Mouse (Mus musculus) embryonic facial prominence, embryonic 13.5 days (tissue): ENCODE measurements at regions not wholly inside any gene's neighbourhood (a gene's known extent, or its start where the extent isn't known, plus 50 kb on each side); places are given as distances from the start of the nearest gene placed in this dataset.

Source experiments
- ATAC-seq: fragments of 200-750 bp; cut with Nextera tagmentation; 2 replicates; pipeline ENCODE4 v1.8.0; 2017; ENCODE audit warnings: low read depth; ENCODE audit not compliant: insufficient number of reproducible peaks, insufficient read depth, low FRiP score, low TSS enrichment
- H3K27ac ChIP-seq: fragments of 300-500 bp; sonication (generic); 2 replicates; pipeline ENCODE4 v1.5.1; 2015; ENCODE audit warnings: moderate library complexity, mild to moderate bottlenecking, inconsistent platforms
- H3K27me3 ChIP-seq: fragments of 300-500 bp; sonication (generic); 2 replicates; pipeline ENCODE4 v1.6.1; 2015; ENCODE audit warnings: mild to moderate bottlenecking, inconsistent platforms
- H3K36me3 ChIP-seq: fragments of 300-500 bp; sonication (generic); 2 replicates; pipeline ENCODE4 v1.6.1; 2015; ENCODE audit warnings: mild to moderate bottlenecking, inconsistent platforms
- H3K4me1 ChIP-seq: fragments of 300-500 bp; sonication (generic); 2 replicates; pipeline ENCODE4 v1.6.1; 2015; ENCODE audit warnings: inconsistent platforms
- H3K4me2 ChIP-seq: fragments of 300-500 bp; sonication (generic); 2 replicates; pipeline ENCODE4 v1.6.1; 2015; ENCODE audit warnings: moderate library complexity, mild to moderate bottlenecking, inconsistent platforms
- H3K4me3 ChIP-seq: fragments of 300-500 bp; sonication (generic); 2 replicates; pipeline ENCODE4 v1.5.1; 2015; ENCODE audit warnings: mild to moderate bottlenecking, inconsistent platforms
- H3K9ac ChIP-seq: fragments of 300-500 bp; sonication (generic); 2 replicates; pipeline ENCODE4 v1.6.1; 2015; ENCODE audit warnings: mild to moderate bottlenecking, inconsistent platforms
- H3K9me3 ChIP-seq: fragments of 300-500 bp; sonication (generic); 2 replicates; pipeline ENCODE4 v1.6.1; 2016; ENCODE audit warnings: inconsistent platforms
- WGBS: fragments of 180-500 bp; shearing (Covaris S2); methylation state at CpG from one replicate; pipeline ENCODE4 v1.1.7; 2015; ENCODE audit warnings: mixed read lengths; 5-methylcytosine and 5-hydroxymethylcytosine counted together

DNA sequence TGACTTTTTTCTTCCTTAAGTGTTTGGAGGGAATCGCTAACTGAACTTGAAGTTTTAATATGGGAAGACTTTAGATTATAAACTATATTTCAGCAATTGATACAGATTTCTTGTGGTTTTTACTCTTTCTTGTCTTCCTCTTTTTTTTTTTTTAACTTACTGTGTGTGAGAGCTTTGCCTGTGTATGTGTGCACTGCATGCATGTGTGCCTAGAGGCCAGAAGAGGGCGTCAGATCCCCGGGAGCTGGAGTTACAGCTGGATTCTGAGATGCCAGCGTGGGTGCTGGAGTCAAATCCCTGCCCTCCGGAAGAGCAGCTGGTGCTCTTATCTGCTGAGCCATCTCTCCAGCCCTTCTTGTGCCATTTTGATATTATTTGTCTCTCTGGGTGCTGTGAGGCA, 129.6 kb downstream of the Trim33 start:
- H3K27me3 ChIP-seq, result no peaks in the 10 kb centered on the region
- ATAC-seq, result no peak
- H3K4me2 ChIP-seq, result no peak overlapping the region
- no peaks in the 10 kb centered on the region for H3K4me1 ChIP-seq
- no peak overlapping the region for H3K4me3 ChIP-seq
- WGBS, result 81% methylated on average over 5 of the region's 5 CpGs
- no peak overlapping the region for H3K9ac ChIP-seq
- H3K27ac ChIP-seq, result no peak overlapping the region
- no peaks in the 10 kb centered on the region for H3K9me3 ChIP-seq
- H3K36me3 ChIP-seq, result no peaks in the 10 kb centered on the region

DNA sequence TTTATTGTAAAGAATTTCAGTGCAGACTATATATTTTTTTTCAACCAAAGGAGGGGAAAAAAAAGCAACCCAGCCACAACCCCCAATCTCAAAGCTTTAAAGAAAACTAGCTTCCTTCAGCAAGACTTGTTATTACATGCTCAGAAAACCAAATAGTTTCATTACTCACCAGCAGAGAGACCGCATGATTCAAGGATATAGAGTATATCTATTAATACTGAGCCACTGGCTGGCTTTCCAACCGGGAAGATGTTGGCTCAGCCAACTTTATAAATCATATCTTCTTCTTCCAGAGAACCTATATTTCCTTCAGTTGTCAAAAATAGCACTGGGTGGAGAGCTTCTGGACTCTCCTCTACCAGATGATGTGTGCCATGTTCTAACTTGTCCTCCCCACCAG, 133.2 kb downstream of the Trim33 start:
- Histone ChIP-seq H3K9ac (no peak overlapping the region), H3K9me3 (no peaks in the 10 kb centered on the region), H3K27me3 (no peaks in the 10 kb centered on the region), H3K4me2 (no peak overlapping the region), H3K4me3 (no peak overlapping the region), H3K27ac (0 out of 2 replicates have a peak overlapping the region, but pooled peaks have one; percentile 16), H3K4me1 (no peaks in the 10 kb centered on the region; the same call in 1 of the 2 replicates), H3K36me3 (no peaks in the 10 kb centered on the region)
- ATAC-seq, result no peak
- WGBS, result 79% methylated on average over 2 of the region's 2 CpGs

DNA sequence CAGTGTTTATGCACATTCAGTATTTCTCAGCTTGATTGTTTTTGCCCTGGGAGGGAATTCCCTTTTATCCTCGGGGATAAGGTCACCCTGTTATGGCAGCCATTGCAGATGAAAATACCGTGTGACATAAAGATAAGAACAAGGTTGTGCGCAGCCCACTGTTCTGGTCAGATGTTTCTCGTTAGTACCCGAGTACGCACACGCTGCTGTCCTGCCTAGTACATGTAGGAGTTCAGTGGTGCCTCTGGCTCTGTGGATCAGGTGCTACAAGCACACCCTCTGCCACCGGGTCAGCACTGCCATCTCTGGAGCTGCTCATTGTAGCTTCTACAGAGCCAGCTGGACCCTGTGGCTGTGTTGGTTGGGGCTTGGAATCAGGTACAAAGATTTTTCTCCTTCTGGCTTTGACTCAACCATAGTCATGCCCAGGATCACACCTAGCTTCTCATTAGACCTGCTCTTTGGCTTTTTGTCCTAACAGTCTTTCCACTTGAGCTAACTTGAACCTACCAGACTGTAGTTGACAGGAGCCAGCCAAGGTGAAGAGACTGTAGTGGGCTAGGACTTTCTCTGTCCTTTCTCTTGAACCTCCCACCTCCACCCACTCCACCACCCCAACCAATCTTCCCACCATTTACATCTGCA, 136.1 kb downstream of the Trim33 start:
- H3K27me3 ChIP-seq, result no peaks in the 10 kb centered on the region
- H3K27ac ChIP-seq, result no peak overlapping the region
- no peak for ATAC-seq
- no peaks in the 10 kb centered on the region for H3K36me3 ChIP-seq
- H3K9me3 ChIP-seq, result no peaks in the 10 kb centered on the region
- peaks cover 12% of the 10 kb centered on the region for H3K4me1 ChIP-seq
- H3K4me3 ChIP-seq, result no peak overlapping the region
- H3K4me2 ChIP-seq, result no peak overlapping the region
- H3K9ac ChIP-seq, result no peak overlapping the region
- 36% methylated on average over 8 of the region's 8 CpGs for WGBS

GRCm38 (mm10) chr3:103416296-103416695, 137.2 kb downstream of the Trim33 start:
- H3K36me3 ChIP-seq, result no peaks in the 10 kb centered on the region
- no peak overlapping the region for H3K9ac ChIP-seq
- no peak overlapping the region for H3K27ac ChIP-seq
- H3K4me2 ChIP-seq, result no peak overlapping the region
- H3K27me3 ChIP-seq, result no peaks in the 10 kb centered on the region
- no peak overlapping the region for H3K4me3 ChIP-seq
- ATAC-seq, result no peak
- 45% methylated on average over 2 of the region's 2 CpGs for WGBS
- H3K9me3 ChIP-seq, result no peaks in the 10 kb centered on the region
- peaks cover 23% of the 10 kb centered on the region for H3K4me1 ChIP-seq

DNA sequence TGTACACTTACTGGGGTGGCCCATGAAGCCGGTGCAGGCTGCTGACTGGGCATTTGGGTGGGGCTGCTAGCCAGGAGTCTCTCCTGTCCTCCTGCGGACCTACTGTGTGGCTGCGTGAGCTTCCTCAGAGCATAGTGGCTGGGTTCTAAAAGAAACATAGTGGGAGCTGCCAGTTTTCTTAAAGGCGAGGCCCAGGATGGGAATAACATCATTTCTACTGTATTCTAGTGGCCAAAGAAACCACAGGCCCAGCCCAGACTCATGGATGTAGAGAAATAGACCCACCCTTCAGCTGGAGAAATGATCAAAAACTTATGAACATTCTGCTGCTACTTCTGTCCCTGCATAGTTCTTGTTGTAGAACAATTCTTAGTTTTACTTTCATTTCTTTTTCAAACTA, 138.7 kb downstream of the Trim33 start:
- H3K4me2 ChIP-seq, result no peak overlapping the region
- H3K27ac ChIP-seq, result no peak overlapping the region
- no peaks in the 10 kb centered on the region for H3K27me3 ChIP-seq
- H3K9ac ChIP-seq, result no peak overlapping the region
- H3K4me3 ChIP-seq, result no peak overlapping the region
- 89% methylated on average over 4 of the region's 4 CpGs for WGBS
- H3K9me3 ChIP-seq, result no peaks in the 10 kb centered on the region
- H3K36me3 ChIP-seq, result no peaks in the 10 kb centered on the region
- H3K4me1 ChIP-seq, result peaks cover 28% of the 10 kb centered on the region
- no peak for ATAC-seq

DNA sequence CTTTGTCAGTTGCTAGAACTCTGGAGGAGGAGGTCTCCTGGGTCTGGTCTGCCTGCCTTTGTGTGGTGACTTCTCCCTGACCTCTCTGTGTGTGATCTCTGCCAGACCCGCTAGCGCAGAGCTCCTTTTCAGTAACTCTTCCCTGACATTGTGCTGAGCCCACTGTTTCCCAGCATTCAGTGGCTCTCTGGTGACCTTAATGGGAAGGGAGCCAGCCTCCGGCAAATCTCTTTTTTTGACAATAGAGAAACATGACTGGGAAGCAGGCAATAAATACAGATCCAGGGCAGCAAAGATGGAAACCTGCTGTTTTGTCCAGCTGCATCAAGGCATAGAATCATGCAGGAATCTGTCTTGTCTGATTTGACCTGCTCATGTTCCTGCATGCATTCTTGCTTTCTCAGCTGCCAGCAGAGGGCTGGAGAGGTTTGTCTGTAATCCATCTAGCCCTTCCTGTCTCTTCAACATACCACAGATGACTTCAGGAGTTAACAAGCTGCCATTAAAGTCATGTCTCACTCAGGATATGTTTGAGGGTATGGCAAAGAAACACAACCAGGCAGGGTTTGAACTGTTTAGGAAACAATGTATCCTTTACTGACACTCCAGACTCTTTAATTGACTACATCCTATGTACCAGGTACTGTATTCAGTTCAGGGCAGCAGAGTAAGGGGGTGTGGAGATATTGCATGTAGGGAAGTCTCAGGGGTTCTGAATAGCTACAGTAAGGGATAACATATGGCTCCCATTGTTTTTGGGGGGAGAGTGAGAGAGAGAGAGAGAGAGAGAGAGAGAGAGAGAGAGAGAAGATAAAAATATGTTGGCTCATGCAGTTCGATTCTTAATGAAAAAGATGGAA, 140.9 kb downstream of the Trim33 start:
- Histone ChIP-seq H3K9ac (no peak overlapping the region), H3K36me3 (no peaks in the 10 kb centered on the region), H3K4me2 (no peak overlapping the region), H3K4me3 (no peak overlapping the region), H3K27me3 (no peaks in the 10 kb centered on the region), H3K27ac (peak overlapping the region; percentile 73), H3K4me1 (peaks cover 28% of the 10 kb centered on the region), H3K9me3 (no peaks in the 10 kb centered on the region)
- 16% methylated on average over 4 of the region's 4 CpGs for WGBS
- no peak for ATAC-seq

DNA sequence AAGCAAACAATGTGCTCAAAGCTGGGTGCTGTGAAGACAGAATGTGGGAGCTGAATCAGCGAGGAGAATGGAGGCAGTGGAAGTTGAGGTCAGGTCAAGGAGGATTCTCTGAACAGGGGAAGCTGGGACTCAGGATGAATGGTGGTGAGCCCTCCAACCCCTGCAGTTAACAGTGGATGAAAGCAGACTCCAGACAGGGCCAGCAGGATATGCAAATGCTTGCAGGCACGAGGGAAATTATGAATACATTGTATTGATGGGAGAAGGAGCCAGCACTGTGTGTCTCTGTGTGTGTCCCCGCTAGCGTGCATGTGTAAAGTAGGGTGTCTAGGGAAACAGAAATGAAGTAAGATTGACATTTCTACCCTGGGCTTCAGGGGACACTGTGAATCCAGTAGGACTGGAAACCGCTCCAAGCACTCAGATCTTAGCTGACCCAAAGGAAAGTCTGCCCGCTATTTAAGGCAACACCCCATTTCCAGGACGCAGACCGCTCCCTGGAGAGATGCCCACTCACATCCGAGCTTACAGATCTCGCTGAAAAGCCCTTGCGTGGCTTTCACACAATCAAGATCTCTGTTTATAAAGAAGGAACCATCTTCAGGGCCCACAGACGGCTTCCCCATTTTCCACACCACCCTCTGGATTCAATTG, 141.7 kb downstream of the Trim33 start:
- H3K9ac ChIP-seq, result no peak overlapping the region
- H3K4me1 ChIP-seq, result peaks cover 28% of the 10 kb centered on the region
- H3K27me3 ChIP-seq, result no peaks in the 10 kb centered on the region
- H3K4me2 ChIP-seq, result no peak overlapping the region
- H3K4me3 ChIP-seq, result no peak overlapping the region
- no peak for ATAC-seq
- H3K9me3 ChIP-seq, result no peaks in the 10 kb centered on the region
- peak overlapping the region; percentile 73 for H3K27ac ChIP-seq
- H3K36me3 ChIP-seq, result no peaks in the 10 kb centered on the region
- 43% methylated on average over 12 of the region's 12 CpGs for whole genome bisulfite sequencing

- no peak for ATAC-seq
- Histone ChIP-seq H3K9me3 (no peaks in the 10 kb centered on the region), H3K4me2 (no peak overlapping the region), H3K27me3 (no peaks in the 10 kb centered on the region), H3K9ac (no peak overlapping the region), H3K36me3 (no peaks in the 10 kb centered on the region), H3K4me1 (peaks cover 28% of the 10 kb centered on the region), H3K4me3 (no peak overlapping the region), H3K27ac (0 out of 2 replicates have a peak overlapping the region, but pooled peaks have one; percentile 28)
- WGBS, result 37% methylated on average over 9 of the region's 9 CpGs
These were observed 142.2 kb downstream of the Trim33 start for GRCm38 (mm10) chr3:103421275-103421621.

GRCm38 (mm10) chr3:103422806-103423205, 143.7 kb downstream of the Trim33 start:
- H3K27ac ChIP-seq, result no peak overlapping the region
- WGBS, result 92% methylated on average over 12 of the region's 12 CpGs
- H3K9ac ChIP-seq, result no peak overlapping the region
- no peaks in the 10 kb centered on the region for H3K36me3 ChIP-seq
- H3K4me3 ChIP-seq, result no peak overlapping the region
- ATAC-seq, result no peak
- H3K4me2 ChIP-seq, result no peak overlapping the region
- no peaks in the 10 kb centered on the region for H3K9me3 ChIP-seq
- no peaks in the 10 kb centered on the region for H3K27me3 ChIP-seq
- H3K4me1 ChIP-seq, result peaks cover 28% of the 10 kb centered on the region

- H3K9me3 ChIP-seq, result no peaks in the 10 kb centered on the region
- H3K36me3 ChIP-seq, result no peaks in the 10 kb centered on the region
- H3K27me3 ChIP-seq, result no peaks in the 10 kb centered on the region
- H3K4me1 ChIP-seq, result peaks cover 28% of the 10 kb centered on the region
- no peak overlapping the region for H3K4me2 ChIP-seq
- 90% methylated on average over 4 of the region's 4 CpGs for WGBS
- H3K9ac ChIP-seq, result no peak overlapping the region
- ATAC-seq, result no peak
- no peak overlapping the region for H3K27ac ChIP-seq
- no peak overlapping the region for H3K4me3 ChIP-seq
These were observed 144.2 kb downstream of the Trim33 start for GRCm38 (mm10) chr3:103423290-103423689.

GRCm38 (mm10) chr3:103425812-103426430, 146.8 kb downstream of the Trim33 start:
- ATAC-seq, result no peak
- WGBS, result 88% methylated on average over 19 of the region's 19 CpGs
- Histone ChIP-seq H3K27ac (no peak overlapping the region), H3K4me3 (no peak overlapping the region), H3K9ac (no peak overlapping the region), H3K27me3 (no peaks in the 10 kb centered on the region), H3K9me3 (no peaks in the 10 kb centered on the region), H3K4me1 (peaks cover 9% of the 10 kb centered on the region), H3K36me3 (no peaks in the 10 kb centered on the region), H3K4me2 (no peak overlapping the region)
